Mouse (Mus musculus) lung, adult 18-20 months (tissue): ENCODE data around the gene Gm5615.

Source experiments
- DNase-seq, 2 experiments: peaks; one replicate each; pipeline ENCODE4 v3.0.0; 2022; ENCODE audit warnings: mixed read lengths in 2 of 2

The Gm5615 gene

DNA sequence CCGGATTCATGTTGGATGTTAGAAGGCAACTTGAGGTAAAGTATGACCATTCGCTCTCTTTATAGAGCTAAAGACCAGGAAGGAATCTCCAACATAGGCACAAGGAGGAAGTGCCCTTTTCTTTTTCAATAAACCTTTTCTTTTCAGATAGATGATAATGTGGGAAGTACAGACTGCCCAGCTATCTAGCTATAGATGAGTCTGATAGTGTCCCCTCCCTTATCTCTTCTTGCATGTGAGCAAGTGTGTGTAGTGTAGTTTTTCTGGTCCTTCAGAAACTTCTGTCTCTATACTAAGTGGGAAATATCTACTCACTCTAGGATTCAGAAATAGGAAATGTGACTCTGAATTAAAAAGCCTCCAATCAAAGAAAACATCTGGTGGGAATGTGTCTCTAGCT lies at the start of gene Gm5615:
Gene Gm5615 (minus strand): TSS at position 101 of the 400 bp plus-strand sequence.
- DNase-seq, result no peak

DNA sequence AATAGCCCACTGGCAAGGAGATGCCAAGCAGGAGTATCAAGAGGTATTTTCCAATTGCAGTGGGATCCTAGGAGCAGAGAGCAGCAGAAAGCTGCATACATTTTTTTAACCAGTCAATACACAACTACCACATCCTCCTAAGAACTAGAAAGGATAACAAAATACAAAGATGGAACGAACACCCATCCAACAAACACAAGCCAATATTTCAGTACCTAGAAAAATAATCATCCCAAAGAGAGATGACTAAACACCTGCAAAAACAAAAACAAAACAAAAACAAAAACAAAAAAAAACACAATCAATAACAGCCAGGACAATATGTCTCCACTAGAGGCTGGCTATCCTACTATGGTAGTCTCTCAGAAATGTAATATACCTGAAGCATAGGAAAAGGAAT lies 40.8 kb upstream of the Gm5615 start, which contains the start of gene Gm17689:
Gene Gm17689 (minus strand): TSS at position 101 of the 400 bp plus-strand sequence.
- DNase-seq, result no peak

GRCm38 (mm10) chr9:36504211-36504610 lies 37.6 kb downstream of the Gm5615 start:
- DNase-seq, result no peak

DNA sequence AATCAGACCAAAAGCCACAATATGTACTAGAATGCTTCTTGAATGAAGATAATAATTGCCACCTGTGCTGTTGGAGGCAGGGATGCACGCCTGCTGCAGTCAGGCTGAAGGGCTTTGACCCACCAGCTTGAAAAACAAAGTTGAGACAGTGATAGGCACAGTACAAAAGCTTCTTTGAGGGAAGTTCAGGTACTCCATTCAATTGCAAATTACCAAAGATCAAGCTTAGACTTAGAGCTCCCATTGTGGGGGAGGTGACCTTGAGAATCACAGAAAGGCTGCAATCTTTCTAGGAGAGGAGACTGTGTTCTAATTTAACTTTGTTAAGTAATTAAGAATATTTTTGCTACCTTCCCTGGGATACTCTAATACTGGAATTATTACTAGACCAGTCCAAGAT lies 45.9 kb downstream of the Gm5615 start:
- no peak for DNase-seq

GRCm38 (mm10) chr9:36494501-36495220 lies 47.1 kb downstream of the Gm5615 start:
- DNase-seq, result no peak
